Mouse (Mus musculus) hindbrain, embryonic 15.5 days (tissue): ENCODE data around the gene Gm6217. TPM values are rescaled to one million over a fixed set of nuclear protein-coding genes. Genes with fewer than 3 reads are reported as not detected.
"Not testable (repeated sequence)": the region's sequence is repeated elsewhere in the genome, so short reads cannot be mapped to it uniquely, and the experiment has no call there.

Experiments
- ATAC-seq: fragments of 200-750 bp; cut with Nextera tagmentation; 2 replicates; pipeline ENCODE4 v1.8.0; 2017; ENCODE audit warnings: low read depth, moderate number of reproducible peaks, moderate TSS enrichment; ENCODE audit not compliant: low FRiP score
- H3K27ac ChIP-seq: fragments of 300-500 bp; sonication (generic); replicated peaks from 2 replicates; pipeline ENCODE4 v1.5.1; 2015; ENCODE audit warnings: mild to moderate bottlenecking, inconsistent platforms
- H3K27me3 ChIP-seq: fragments of 300-500 bp; sonication (generic); 2 replicates; pipeline ENCODE4 v1.6.1; 2015; ENCODE audit warnings: control low read depth, inconsistent platforms
- H3K36me3 ChIP-seq: fragments of 300-500 bp; sonication (generic); 2 replicates; pipeline ENCODE4 v1.6.1; 2015; ENCODE audit warnings: control low read depth, inconsistent platforms
- H3K4me1 ChIP-seq: fragments of 300-500 bp; sonication (generic); replicated peaks from 2 replicates; pipeline ENCODE4 v1.6.1; 2015; ENCODE audit warnings: control low read depth, inconsistent platforms
- H3K4me2 ChIP-seq: fragments of 300-500 bp; sonication (generic); 2 replicates; pipeline ENCODE4 v1.6.1; 2015; ENCODE audit warnings: moderate library complexity, mild to moderate bottlenecking, inconsistent platforms
- H3K4me3 ChIP-seq: fragments of 300-500 bp; sonication (generic); 2 replicates; pipeline ENCODE4 v1.5.1; 2015; ENCODE audit warnings: mild to moderate bottlenecking, inconsistent platforms
- H3K9ac ChIP-seq: fragments of 300-500 bp; sonication (generic); 2 replicates; pipeline ENCODE4 v1.6.1; 2015; ENCODE audit warnings: inconsistent platforms
- H3K9me3 ChIP-seq: fragments of 300-500 bp; sonication (generic); 2 replicates; pipeline ENCODE4 v1.6.1; 2016; ENCODE audit warnings: control low read depth, inconsistent platforms
- WGBS: fragments of 180-500 bp; shearing (Covaris S2); methylation state at CpG from one replicate; pipeline ENCODE4 v1.1.7; 2015; 5-methylcytosine and 5-hydroxymethylcytosine counted together
- polyA plus RNA-seq: library from polyadenylated mRNA; unstranded; fragments of >200 nt; fragmentation: Nextera tagmentation; extraction: Ambion mirVana; gene quantifications from 2 replicates; pipeline ENCODE4 v1.2.1, GENCODE M21; 2015

Gene Gm6217
- not detected in 2 replicates for polyA plus RNA-seq

GRCm38 (mm10) chr1:82931326-82931725, at the start of gene Gm6217:
Gene Gm6217 (minus strand): TSS chr1:82931399.
- not testable (repeated sequence) for H3K27me3 ChIP-seq, H3K4me1 ChIP-seq, ATAC-seq, H3K9me3 ChIP-seq, H3K4me3 ChIP-seq, H3K36me3 ChIP-seq, H3K4me2 ChIP-seq, H3K9ac ChIP-seq, H3K27ac ChIP-seq
- WGBS = no CpG with 5 or more reads among the region's 6 CpGs

- ATAC-seq = no peak
- H3K36me3 ChIP-seq = no peaks in the 10 kb centered on the region
- H3K4me3 ChIP-seq = no peak overlapping the region
These were observed 46.6 kb upstream of the Gm6217 start for GRCm38 (mm10) chr1:82977840-82978239.

GRCm38 (mm10) chr1:82975750-82976149, 44.6 kb upstream of the Gm6217 start:
- no peaks in the 10 kb centered on the region for H3K4me1 ChIP-seq
- no peaks in the 10 kb centered on the region for H3K9me3 ChIP-seq
- no peak overlapping the region for H3K27ac ChIP-seq
- no peak overlapping the region for H3K9ac ChIP-seq
- H3K4me3 ChIP-seq = no peak overlapping the region
- ATAC-seq = no peak
- H3K36me3 ChIP-seq = no peaks in the 10 kb centered on the region
- H3K4me2 ChIP-seq = no peak overlapping the region
- WGBS = 87% methylated on average over 5 of the region's 5 CpGs
- H3K27me3 ChIP-seq = no peaks in the 10 kb centered on the region

More at GRCm38 (mm10) chr1:82977840-82978239, 46.6 kb upstream of the Gm6217 start:
- no peak overlapping the region for H3K4me2 ChIP-seq
- no peak overlapping the region for H3K27ac ChIP-seq
- no peaks in the 10 kb centered on the region for H3K4me1 ChIP-seq
- no peaks in the 10 kb centered on the region for H3K9me3 ChIP-seq
- H3K9ac ChIP-seq = no peak overlapping the region
- no peaks in the 10 kb centered on the region for H3K27me3 ChIP-seq

- no peak for ATAC-seq
- WGBS = 91% methylated on average over 9 of the region's 9 CpGs
- H3K9ac ChIP-seq = no peak overlapping the region
- H3K4me2 ChIP-seq = no peak overlapping the region
- H3K27me3 ChIP-seq = no peaks in the 10 kb centered on the region
- no peaks in the 10 kb centered on the region for H3K36me3 ChIP-seq
- no peaks in the 10 kb centered on the region for H3K4me1 ChIP-seq
- H3K4me3 ChIP-seq = no peak overlapping the region
- no peaks in the 10 kb centered on the region for H3K9me3 ChIP-seq
- no peak overlapping the region for H3K27ac ChIP-seq
These were observed 43.1 kb upstream of the Gm6217 start for GRCm38 (mm10) chr1:82974342-82974741.

- H3K4me3 ChIP-seq = no peak overlapping the region
- H3K9ac ChIP-seq = no peak overlapping the region
- 72% methylated on average over 6 of the region's 6 CpGs for WGBS
- no peaks in the 10 kb centered on the region for H3K4me1 ChIP-seq
- H3K27ac ChIP-seq = no peak overlapping the region
- no peaks in the 10 kb centered on the region for H3K9me3 ChIP-seq
- no peaks in the 10 kb centered on the region for H3K27me3 ChIP-seq
- H3K4me2 ChIP-seq = no peak overlapping the region
- no peaks in the 10 kb centered on the region for H3K36me3 ChIP-seq
- ATAC-seq = no peak
These were observed 42.7 kb upstream of the Gm6217 start for GRCm38 (mm10) chr1:82973901-82974300.

- H3K27ac ChIP-seq = peak overlapping the region; percentile 48
- WGBS = 86% methylated on average over 1 of the region's 1 CpGs
- H3K4me2 ChIP-seq = no peak overlapping the region
- H3K4me1 ChIP-seq = no peaks in the 10 kb centered on the region
- H3K27me3 ChIP-seq = no peaks in the 10 kb centered on the region
- no peak for ATAC-seq
- H3K9me3 ChIP-seq = no peaks in the 10 kb centered on the region
- H3K9ac ChIP-seq = no peak overlapping the region
- H3K4me3 ChIP-seq = no peak overlapping the region
- H3K36me3 ChIP-seq = no peaks in the 10 kb centered on the region
These were observed 42.0 kb upstream of the Gm6217 start for GRCm38 (mm10) chr1:82973244-82973643.

- no peaks in the 10 kb centered on the region for H3K9me3 ChIP-seq
- H3K27ac ChIP-seq = no peak overlapping the region
- no peak for ATAC-seq
- no peak overlapping the region for H3K4me3 ChIP-seq
- H3K4me1 ChIP-seq = no peaks in the 10 kb centered on the region
- H3K9ac ChIP-seq = no peak overlapping the region
- H3K36me3 ChIP-seq = no peaks in the 10 kb centered on the region
- 62% methylated on average over 4 of the region's 4 CpGs for WGBS
- H3K4me2 ChIP-seq = no peak overlapping the region
- H3K27me3 ChIP-seq = no peaks in the 10 kb centered on the region
These were observed 40.8 kb upstream of the Gm6217 start for GRCm38 (mm10) chr1:82972046-82972445.

- Histone ChIP-seq H3K4me3 (no peak overlapping the region), H3K36me3 (no peaks in the 10 kb centered on the region), H3K4me1 (no peaks in the 10 kb centered on the region), H3K4me2 (no peak overlapping the region), H3K27ac (no peak overlapping the region), H3K9me3 (no peaks in the 10 kb centered on the region), H3K9ac (no peak overlapping the region), H3K27me3 (no peaks in the 10 kb centered on the region)
- 49% methylated on average over 3 of the region's 3 CpGs for WGBS
- ATAC-seq = no peak
These were observed 35.2 kb upstream of the Gm6217 start for GRCm38 (mm10) chr1:82966413-82966812.

- H3K27me3 ChIP-seq = no peaks in the 10 kb centered on the region
- no peak within 1 kb of the TSS for H3K9ac ChIP-seq
- no peak within 1 kb of the TSS for H3K27ac ChIP-seq
- no peak within 1 kb of the TSS for H3K4me3 ChIP-seq
- no peaks in the 10 kb centered on the region for H3K4me1 ChIP-seq
- no peak for ATAC-seq
- no peaks in the 10 kb centered on the region for H3K36me3 ChIP-seq
- WGBS = 96% methylated on average over 11 of the region's 11 CpGs
- H3K9me3 ChIP-seq = no peaks in the 10 kb centered on the region
- H3K4me2 ChIP-seq = no peak within 1 kb of the TSS
These were observed 28.7 kb upstream of the Gm6217 start, which contains the start of gene Gm47955 for GRCm38 (mm10) chr1:82959870-82960385. Gene Gm47955 (plus strand): TSS chr1:82960286.

- not testable (repeated sequence) for H3K9ac ChIP-seq, H3K4me2 ChIP-seq, H3K4me3 ChIP-seq, ATAC-seq, H3K27ac ChIP-seq, H3K9me3 ChIP-seq, H3K36me3 ChIP-seq, H3K4me1 ChIP-seq, H3K27me3 ChIP-seq
These were observed 24.7 kb upstream of the Gm6217 start, which contains the start of gene Gm7544 for GRCm38 (mm10) chr1:82955913-82956312. Gene Gm7544 (minus strand): TSS chr1:82956013.

GRCm38 (mm10) chr1:82948601-82949000, 17.4 kb upstream of the Gm6217 start:
- H3K36me3 ChIP-seq = no peaks in the 10 kb centered on the region
- H3K4me1 ChIP-seq = no peaks in the 10 kb centered on the region
- H3K9me3 ChIP-seq = no peaks in the 10 kb centered on the region
- ATAC-seq = no peak
- no peak overlapping the region for H3K27ac ChIP-seq
- H3K27me3 ChIP-seq = no peaks in the 10 kb centered on the region
- H3K4me2 ChIP-seq = no peak overlapping the region
- H3K4me3 ChIP-seq = no peak overlapping the region
- no peak overlapping the region for H3K9ac ChIP-seq
- 85% methylated on average over 2 of the region's 2 CpGs for WGBS

GRCm38 (mm10) chr1:82946029-82946428, 14.8 kb upstream of the Gm6217 start:
- not testable (repeated sequence) for H3K9ac ChIP-seq, H3K9me3 ChIP-seq, H3K4me1 ChIP-seq, H3K27ac ChIP-seq, H3K4me3 ChIP-seq, ATAC-seq, H3K27me3 ChIP-seq, H3K36me3 ChIP-seq, H3K4me2 ChIP-seq
- WGBS = 100% methylated on average over 2 of the region's 2 CpGs

GRCm38 (mm10) chr1:82943295-82943694, 12.1 kb upstream of the Gm6217 start, which contains the start of gene A030003K21Rik:
Gene A030003K21Rik (minus strand): TSS chr1:82943388.
- not testable (repeated sequence) for H3K27me3 ChIP-seq, H3K4me1 ChIP-seq, H3K9me3 ChIP-seq, ATAC-seq, H3K27ac ChIP-seq, H3K4me3 ChIP-seq, H3K4me2 ChIP-seq, H3K9ac ChIP-seq, H3K36me3 ChIP-seq
- WGBS = no CpG with 5 or more reads among the region's 6 CpGs
